ENCODE assay signal across 22 mouse cellular contexts in the genomic region with DNA sequence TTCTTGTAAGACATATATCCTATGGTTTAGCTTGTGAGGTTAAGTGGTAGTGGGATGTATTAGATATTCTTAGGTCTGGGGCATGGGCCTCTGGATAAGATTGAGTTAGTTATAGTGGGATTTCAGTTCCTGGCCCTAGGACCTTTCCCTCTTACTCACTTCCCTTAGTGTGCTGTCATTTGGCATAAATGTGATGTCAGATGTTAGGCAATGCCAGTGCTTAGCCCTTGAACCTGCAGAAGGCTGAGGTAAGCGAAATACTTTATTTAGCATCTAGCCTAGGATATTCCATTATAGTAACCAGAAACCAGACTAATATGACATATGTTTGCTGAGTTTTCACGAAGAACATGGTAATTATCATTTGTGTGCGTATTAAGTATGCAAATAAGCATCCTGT.
DNase-seq lines count a peak whose midpoint lies in the region; ATAC-seq and TF ChIP-seq lines count a peak whose summit lies in the region.
"Had no signal": no experiment of that assay in that cellular context is flagged by ENCODE, and none has a peak within 500 bp of the region (broad histone marks: within the 10 kb centered on the region; RNA-seq: fewer than 3 reads in every experiment).

No protein-coding gene starts in this region.

- no peak for TF ChIP-seq CTCF in liver, adult 2 months (IDR thresholded peaks at IDR 0.05; ENCODE audit: low read depth, low read length)

- peaks cover 21% of the 10 kb centered on the region for H3K4me1 ChIP-seq in liver, adult 2 months (ENCODE audit: control insufficient read depth, insufficient read depth, low read length)
- H3K4me1 ChIP-seq: embryonic facial prominence, embryonic 12.5 days; forebrain, embryonic 15.5 days had no signal

- H3K36me3 ChIP-seq in liver, adult 2 months (ENCODE audit: control insufficient read depth, insufficient read depth, low read length) = no peaks in the 10 kb centered on the region
- H3K36me3 ChIP-seq: embryonic facial prominence, embryonic 10.5 days; embryonic facial prominence, embryonic 12.5 days; forebrain, embryonic 15.5 days; G1E had no signal

- WGBS in liver, adult 2 months = 69% methylated on average over 3 of the region's 3 CpGs

- H3K79me2 ChIP-seq in liver, adult 2 months (ENCODE audit: control insufficient read depth, insufficient read depth, low read length) = peaks cover 21% of the 10 kb centered on the region; the same call in 1 of the 2 replicates

- H3K27ac ChIP-seq in liver, adult 2 months (replicated peaks; ENCODE audit: insufficient read depth, low read depth, low read length) = no peak overlapping the region
- H3K27ac ChIP-seq: embryonic facial prominence, embryonic 10.5 days; embryonic facial prominence, embryonic 12.5 days; forebrain, embryonic 13.5 days; forebrain, embryonic 15.5 days had no signal

- ATAC-seq in granulocyte monocyte progenitor cell, adult 5-6 weeks (replicated peaks; ENCODE audit: poor library complexity, severe bottlenecking) = peak; percentile 66
- ATAC-seq in megakaryocyte progenitor cell, adult 5-6 weeks (replicated peaks; ENCODE audit: poor library complexity) = 0 out of 2 replicates have a peak, but pooled peaks have one; percentile 31
- ATAC-seq: activated CD4-positive, CD25-positive, alpha-beta regulatory T cell, adult 4 months; CD4-positive, CD25-positive, alpha-beta regulatory T cell, adult 4 months; forebrain, embryonic 13.5 days; forebrain, embryonic 15.5 days; forebrain, postnatal 0 days; Patski had no signal

- TF ChIP-seq POLR2A in liver, adult 2 months (IDR thresholded peaks at IDR 0.05; ENCODE audit: extremely low read depth, insufficient read depth, low read length) = no peak

- peak; percentile 73 for DNase-seq in liver, adult 2 months (ENCODE audit: extremely low read depth, low read depth, low spot score)
- DNase-seq in liver = no peak
- no peak for DNase-seq in layer of hippocampus, postnatal 36 days
- DNase-seq in spleen, postnatal 36 days (ENCODE audit: low spot score in 2 of 2) = no peak
- DNase-seq: adrenal gland, postnatal 10 days; B cell, adult 2 months; cerebellum, adult 11-12 months; cerebellum, adult 9-10 months; cerebellum, postnatal 10 days; cerebellum, postnatal 25 days; forebrain, postnatal 0 days had no signal

- H3K4me3 ChIP-seq in liver, adult 2 months (ENCODE audit: insufficient read depth, low read depth, low read length) = no peak overlapping the region
- H3K4me3 ChIP-seq: embryonic facial prominence, embryonic 10.5 days; embryonic facial prominence, embryonic 12.5 days; forebrain, embryonic 13.5 days; forebrain, embryonic 15.5 days had no signal

- H3K27me3 ChIP-seq in liver, adult 2 months (ENCODE audit: control insufficient read depth, insufficient read depth, low read length) = no peaks in the 10 kb centered on the region
- H3K27me3 ChIP-seq: CH12.LX; embryonic facial prominence, embryonic 12.5 days; forebrain, embryonic 13.5 days; forebrain, embryonic 15.5 days; Patski had no signal

- no peak overlapping the region for H3K9ac ChIP-seq in liver, adult 2 months (ENCODE audit: low read depth, low read length)
- H3K9ac ChIP-seq: embryonic facial prominence, embryonic 12.5 days; forebrain, embryonic 13.5 days; forebrain, embryonic 15.5 days; forebrain, postnatal 0 days had no signal
